Mouse (Mus musculus): Measurements from ENCODE around the gene Vps53. TPM values are rescaled to one million over a fixed set of nuclear protein-coding genes. Genes with fewer than 3 reads are reported as not detected.
"Not testable (repeated sequence)": the region's sequence is repeated elsewhere in the genome, so short reads cannot be mapped to it uniquely, and the experiment has no call there.

The Vps53 gene
- polyA plus RNA-seq (2012; rRNA removed) = 56.6 and 57.4 TPM in 2 replicates

GRCm38 (mm10) chr11:76179495-76180145 is at the start of gene Vps53, which contains the start of gene Fam57a:
Vps53 (minus strand) TSS chr11:76179647.
Fam57a (plus strand) TSS chr11:76179671.
- no peak for TF ChIP-seq CTCF (IDR thresholded peaks at IDR 0.05; ENCODE audit: extremely low read depth, insufficient read depth, low read length)
- peak; percentile 49; the same call in 1 of the 2 replicates for TF ChIP-seq POLR2A (IDR thresholded peaks at IDR 0.05; ENCODE audit: extremely low read depth, insufficient read depth, low read length)
- H3K4me3 ChIP-seq (ENCODE audit: insufficient read depth, low read length) = peak within 1 kb of the TSS; percentile 91
- peak within 1 kb of the TSS; percentile 33 for H3K27ac ChIP-seq (ENCODE audit: insufficient read depth, low read length)
- no peaks in the 10 kb centered on the region for H3K4me1 ChIP-seq (ENCODE audit: control insufficient read depth, insufficient read depth, low read length)

DNA sequence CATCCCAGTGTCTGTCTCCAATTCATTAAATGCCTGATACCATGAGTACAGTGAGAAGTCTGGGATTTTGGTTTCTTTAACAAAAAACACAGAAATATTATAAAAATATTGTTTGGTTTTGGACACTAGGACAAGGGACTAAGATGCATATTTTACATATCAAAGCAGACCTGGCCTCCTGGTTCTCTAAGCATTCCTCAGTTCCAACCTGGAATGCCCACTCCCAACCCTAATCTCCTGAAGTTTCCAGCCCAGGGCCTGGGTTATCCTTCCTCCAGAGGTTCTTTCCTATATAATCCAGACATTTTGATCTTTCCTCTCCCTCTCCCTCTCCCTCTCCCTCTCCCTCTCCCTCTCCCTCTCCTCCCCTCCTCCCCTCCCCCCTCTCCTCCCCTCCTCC is 45.6 kb upstream of the Vps53 start:
- Histone ChIP-seq H3K27ac (ENCODE audit: insufficient read depth, low read length) (no peak overlapping the region), H3K4me3 (ENCODE audit: insufficient read depth, low read length) (no peak overlapping the region), H3K4me1 (ENCODE audit: control insufficient read depth, insufficient read depth, low read length) (no peaks in the 10 kb centered on the region)
- no peak for TF ChIP-seq CTCF (IDR thresholded peaks at IDR 0.05; ENCODE audit: extremely low read depth, insufficient read depth, low read length)
- TF ChIP-seq POLR2A (IDR thresholded peaks at IDR 0.05; ENCODE audit: extremely low read depth, insufficient read depth, low read length) = no peak

- no peak for TF ChIP-seq CTCF (IDR thresholded peaks at IDR 0.05; ENCODE audit: extremely low read depth, insufficient read depth, low read length)
- no peak for TF ChIP-seq POLR2A (IDR thresholded peaks at IDR 0.05; ENCODE audit: extremely low read depth, insufficient read depth, low read length)
- H3K4me1 ChIP-seq (ENCODE audit: control insufficient read depth, insufficient read depth, low read length) = no peaks in the 10 kb centered on the region
- no peak overlapping the region for H3K27ac ChIP-seq (ENCODE audit: insufficient read depth, low read length)
Observed at GRCm38 (mm10) chr11:76224631-76225030, 45.2 kb upstream of the Vps53 start.

GRCm38 (mm10) chr11:76217390-76217800 is 37.9 kb upstream of the Vps53 start, which contains the start of the genes Dbil5 and Gemin4:
Dbil5 (plus strand) TSS chr11:76217608.
Gemin4 (minus strand) TSS chr11:76217664.
- Histone ChIP-seq H3K4me3 (ENCODE audit: insufficient read depth, low read length) (peak within 1 kb of the TSS; percentile 60), H3K27ac (ENCODE audit: insufficient read depth, low read length) (peak within 1 kb of the TSS; percentile 30; the same call in 1 of the 2 replicates), H3K4me1 (ENCODE audit: control insufficient read depth, insufficient read depth, low read length) (no peaks in the 10 kb centered on the region)
- TF ChIP-seq POLR2A (IDR thresholded peaks at IDR 0.05; ENCODE audit: extremely low read depth, insufficient read depth, low read length) (peak; percentile 78), CTCF (IDR thresholded peaks at IDR 0.05; ENCODE audit: extremely low read depth, insufficient read depth, low read length) (peak; percentile 95)

More at GRCm38 (mm10) chr11:76224631-76225030, 45.2 kb upstream of the Vps53 start:
- H3K4me3 ChIP-seq (ENCODE audit: insufficient read depth, low read length) = no peak overlapping the region

DNA sequence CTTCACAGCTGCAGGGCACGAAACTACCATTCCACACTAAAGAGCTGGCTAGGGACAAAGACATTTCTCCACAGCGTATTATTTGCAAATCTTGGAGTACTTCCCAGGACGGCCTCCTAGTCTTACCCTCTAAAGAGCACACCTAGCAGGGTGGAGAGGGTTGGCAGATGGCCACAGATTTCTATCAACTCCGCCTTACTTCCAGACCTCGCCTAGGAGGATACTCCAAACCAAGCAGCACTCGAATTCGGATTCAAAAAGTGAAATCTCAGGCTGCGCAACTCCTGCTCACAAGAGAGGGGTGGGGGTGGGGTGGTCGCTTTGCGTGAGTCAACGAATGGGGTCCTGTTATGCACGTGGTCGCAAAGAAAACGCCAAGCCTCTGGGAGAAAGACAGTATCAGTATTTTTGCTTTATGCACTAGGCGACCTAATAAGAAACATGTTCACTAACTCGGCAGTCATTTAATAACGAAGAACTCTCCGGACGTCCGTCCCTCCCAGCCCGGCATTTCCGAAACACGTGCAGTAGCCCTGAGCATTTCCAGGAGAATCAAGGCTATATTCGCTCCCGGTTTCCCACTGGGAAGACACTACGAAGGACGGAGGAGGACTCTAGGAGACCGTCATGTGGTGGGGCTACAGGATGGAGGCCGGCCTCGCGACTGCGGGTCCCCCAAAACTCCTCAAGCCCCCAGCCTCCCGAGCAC is 37.4 kb upstream of the Vps53 start:
- TF ChIP-seq CTCF (IDR thresholded peaks at IDR 0.05; ENCODE audit: extremely low read depth, insufficient read depth, low read length) (no peak), POLR2A (IDR thresholded peaks at IDR 0.05; ENCODE audit: extremely low read depth, insufficient read depth, low read length) (peak; percentile 33; the same call in 1 of the 2 replicates)

DNA sequence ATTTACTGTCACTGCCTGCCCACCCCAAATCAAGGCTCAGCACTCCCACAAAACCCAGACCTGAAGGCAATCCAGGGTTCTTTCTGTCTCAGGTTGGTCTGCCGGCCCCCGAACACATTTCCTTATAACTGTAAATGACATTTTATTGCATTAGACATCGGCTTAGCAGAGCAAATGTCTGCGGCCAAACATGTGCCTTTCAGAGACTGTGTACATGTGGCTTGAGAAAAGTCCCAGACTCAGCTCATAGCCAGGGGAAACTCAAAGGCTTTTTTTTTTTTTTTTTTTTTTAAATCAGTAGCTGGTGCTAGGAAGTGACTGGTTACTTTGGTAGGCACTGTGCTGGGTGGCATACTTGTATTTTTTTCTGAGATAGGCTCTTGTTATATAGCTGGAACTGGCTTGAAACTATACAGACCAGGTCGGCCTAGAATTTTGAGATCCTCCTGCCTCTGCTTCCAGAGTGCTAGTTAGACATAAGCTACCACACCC is 36.6 kb upstream of the Vps53 start:
- Histone ChIP-seq H3K27ac (ENCODE audit: insufficient read depth, low read length) (no peak overlapping the region), H3K4me1 (ENCODE audit: control insufficient read depth, insufficient read depth, low read length) (no peaks in the 10 kb centered on the region), H3K4me3 (ENCODE audit: insufficient read depth, low read length) (no peak overlapping the region; the same call in 1 of the 2 replicates)
- TF ChIP-seq CTCF (IDR thresholded peaks at IDR 0.05; ENCODE audit: extremely low read depth, insufficient read depth, low read length) = no peak
- TF ChIP-seq POLR2A (IDR thresholded peaks at IDR 0.05; ENCODE audit: extremely low read depth, insufficient read depth, low read length) = no peak

More for the DNA sequence above, 37.4 kb upstream of the Vps53 start:
- Histone ChIP-seq H3K27ac (ENCODE audit: insufficient read depth, low read length) (peak overlapping the region; percentile 30; the same call in 1 of the 2 replicates), H3K4me1 (ENCODE audit: control insufficient read depth, insufficient read depth, low read length) (no peaks in the 10 kb centered on the region), H3K4me3 (ENCODE audit: insufficient read depth, low read length) (peak overlapping the region; percentile 60)

DNA sequence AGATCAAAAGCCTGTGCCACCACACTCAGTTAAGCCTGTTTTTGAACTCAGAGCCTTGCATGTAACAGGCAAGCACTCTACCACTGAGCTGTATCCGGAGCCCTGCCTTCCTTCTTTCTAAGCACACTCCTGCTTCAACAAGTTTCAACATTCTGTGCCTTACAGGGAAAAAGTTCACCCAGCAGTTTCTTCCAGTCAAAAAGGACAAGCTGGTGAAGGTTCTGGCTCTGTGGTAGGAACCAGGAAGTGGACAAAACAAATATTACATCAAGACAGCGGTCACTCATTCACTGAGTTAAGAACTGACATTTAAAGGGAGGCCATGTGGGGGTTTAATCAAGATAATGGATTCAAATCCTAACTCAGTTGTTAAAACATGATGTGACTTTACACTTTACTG is 35.6 kb upstream of the Vps53 start:
- TF ChIP-seq CTCF (IDR thresholded peaks at IDR 0.05; ENCODE audit: extremely low read depth, insufficient read depth, low read length) (no peak), POLR2A (IDR thresholded peaks at IDR 0.05; ENCODE audit: extremely low read depth, insufficient read depth, low read length) (no peak)

DNA sequence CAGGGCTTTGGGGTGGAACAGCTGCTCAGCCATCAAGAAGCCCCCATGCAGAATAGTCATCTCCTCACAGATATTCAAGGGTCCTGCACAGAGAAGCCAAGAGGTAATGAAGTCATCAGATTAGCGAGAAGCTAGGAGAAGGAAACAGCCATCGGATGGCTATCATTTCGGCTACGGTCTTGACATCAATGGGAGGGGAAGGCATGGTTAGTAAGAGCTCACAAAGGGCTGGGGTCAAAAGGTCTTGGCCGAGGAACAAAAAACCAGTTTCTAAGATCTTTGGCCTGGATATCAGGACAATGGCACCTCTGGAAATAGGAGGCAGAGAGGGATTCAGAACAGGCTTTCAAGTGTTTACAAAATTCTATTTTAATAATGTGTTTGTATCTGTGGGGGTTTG is 34.4 kb upstream of the Vps53 start:
- TF ChIP-seq CTCF (IDR thresholded peaks at IDR 0.05; ENCODE audit: extremely low read depth, insufficient read depth, low read length) (no peak), POLR2A (IDR thresholded peaks at IDR 0.05; ENCODE audit: extremely low read depth, insufficient read depth, low read length) (no peak)
- no peak overlapping the region for H3K27ac ChIP-seq (ENCODE audit: insufficient read depth, low read length)
- H3K4me1 ChIP-seq (ENCODE audit: control insufficient read depth, insufficient read depth, low read length) = no peaks in the 10 kb centered on the region; the same call in 1 of the 2 replicates
- no peak overlapping the region for H3K4me3 ChIP-seq (ENCODE audit: insufficient read depth, low read length)

More for the DNA sequence above, 35.6 kb upstream of the Vps53 start:
- H3K4me1 ChIP-seq (ENCODE audit: control insufficient read depth, insufficient read depth, low read length) = no peaks in the 10 kb centered on the region; the same call in 1 of the 2 replicates
- H3K4me3 ChIP-seq (ENCODE audit: insufficient read depth, low read length) = no peak overlapping the region
- H3K27ac ChIP-seq (ENCODE audit: insufficient read depth, low read length) = no peak overlapping the region

- H3K4me3 ChIP-seq (ENCODE audit: insufficient read depth, low read length); H3K27ac ChIP-seq (ENCODE audit: insufficient read depth, low read length); H3K4me1 ChIP-seq (ENCODE audit: control insufficient read depth, insufficient read depth, low read length): not testable (repeated sequence)
Observed at GRCm38 (mm10) chr11:76211595-76211994, 32.1 kb upstream of the Vps53 start.

Measured in cortical plate, adult 2 months (tissue).